Mouse (Mus musculus) lung, postnatal 14 days (tissue): Measurements from ENCODE around the gene Iqck.
A peak's percentile ranks its signal among the peaks of the same experiment; 100 is the strongest.

Experiments used
- DNase-seq: peaks from one replicate; pipeline ENCODE4 v3.0.0; 2021

Iqck gene

DNA sequence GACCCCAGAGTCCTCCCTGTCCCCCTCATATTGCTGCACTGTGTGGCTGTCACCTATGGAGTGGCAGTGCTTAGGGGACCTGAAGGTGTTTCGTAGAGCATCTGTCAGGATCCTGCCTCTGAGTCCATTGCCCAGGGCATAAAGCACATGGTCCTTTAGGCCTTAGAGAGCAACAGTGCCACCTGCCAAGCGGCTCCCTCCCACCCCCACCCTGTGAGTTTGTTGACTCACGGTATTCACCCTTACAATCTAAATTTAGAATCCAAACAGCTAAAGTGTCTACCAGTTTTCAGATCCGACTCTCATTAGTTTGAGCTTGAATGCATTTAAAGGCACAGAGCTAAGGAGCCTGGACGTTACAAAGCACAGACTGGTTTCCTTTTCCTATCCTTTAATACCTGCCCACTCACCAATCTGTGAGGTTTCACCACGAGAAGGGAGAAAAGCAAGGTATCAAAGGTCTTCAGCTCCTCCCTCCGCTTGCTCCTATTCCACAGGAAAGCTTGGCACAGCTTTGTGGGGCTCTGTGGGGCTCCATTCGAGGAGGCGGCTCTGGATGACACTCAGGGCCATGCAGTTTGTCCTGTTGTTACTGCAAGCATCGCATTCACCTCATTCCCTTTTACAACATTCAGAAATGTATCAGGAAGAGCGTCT lies 98.2 kb downstream of the Iqck start:
- DNase-seq = no peak

- no peak for DNase-seq
Observed at GRCm38 (mm10) chr7:118954968-118955367, 99.4 kb downstream of the Iqck start.

- DNase-seq = no peak
Observed at GRCm38 (mm10) chr7:118956616-118957246, 101.2 kb downstream of the Iqck start.

DNA sequence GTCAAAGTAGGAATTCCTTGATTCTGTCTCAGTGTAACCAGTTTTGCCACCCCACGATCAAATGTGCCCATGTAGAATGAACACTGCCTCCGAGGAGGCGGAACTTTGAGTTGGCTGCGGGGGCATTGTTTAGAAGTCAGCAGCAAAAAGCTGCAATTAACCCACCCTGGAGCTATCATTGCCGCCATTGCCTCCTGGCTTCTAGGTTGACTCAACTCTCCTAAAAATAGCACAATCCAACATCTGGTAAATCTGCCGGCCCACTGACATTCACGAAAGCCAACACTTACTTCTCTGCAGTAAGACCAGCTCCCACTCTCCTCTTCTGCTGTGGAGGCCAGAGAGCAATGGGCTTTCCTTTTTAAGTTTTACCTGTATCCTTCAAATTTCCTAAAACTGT lies 103.7 kb downstream of the Iqck start:
- DNase-seq = no peak

GRCm38 (mm10) chr7:118964777-118965176 lies 109.2 kb downstream of the Iqck start:
- no peak for DNase-seq

- no peak for DNase-seq
Observed at GRCm38 (mm10) chr7:118965198-118965597, 109.6 kb downstream of the Iqck start.

GRCm38 (mm10) chr7:118968870-118969269 lies 113.3 kb downstream of the Iqck start:
- no peak for DNase-seq

GRCm38 (mm10) chr7:118971499-118971898 lies 115.9 kb downstream of the Iqck start:
- DNase-seq = no peak

- no peak for DNase-seq
Observed at GRCm38 (mm10) chr7:118972306-118972705, 116.8 kb downstream of the Iqck start.

DNA sequence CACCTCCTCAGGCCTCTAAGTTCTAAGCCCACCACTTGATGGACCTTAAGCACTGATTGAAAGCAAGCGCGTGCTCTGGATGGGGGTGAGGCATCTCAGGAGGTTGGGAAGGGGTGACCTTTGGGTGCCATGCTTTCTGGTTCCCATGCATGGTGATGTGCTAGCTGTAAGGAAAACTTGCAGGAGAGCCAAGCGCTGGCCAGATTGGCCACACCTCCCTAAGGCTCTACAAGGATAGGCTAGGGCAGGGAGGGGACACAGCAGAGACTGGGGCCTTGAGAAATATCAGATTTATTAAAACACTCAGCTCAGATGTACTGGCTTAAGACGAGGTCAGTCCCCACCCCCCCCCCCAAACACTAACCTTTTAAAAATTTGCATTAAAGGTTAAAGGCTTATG lies 117.8 kb downstream of the Iqck start:
- DNase-seq = no peak

DNA sequence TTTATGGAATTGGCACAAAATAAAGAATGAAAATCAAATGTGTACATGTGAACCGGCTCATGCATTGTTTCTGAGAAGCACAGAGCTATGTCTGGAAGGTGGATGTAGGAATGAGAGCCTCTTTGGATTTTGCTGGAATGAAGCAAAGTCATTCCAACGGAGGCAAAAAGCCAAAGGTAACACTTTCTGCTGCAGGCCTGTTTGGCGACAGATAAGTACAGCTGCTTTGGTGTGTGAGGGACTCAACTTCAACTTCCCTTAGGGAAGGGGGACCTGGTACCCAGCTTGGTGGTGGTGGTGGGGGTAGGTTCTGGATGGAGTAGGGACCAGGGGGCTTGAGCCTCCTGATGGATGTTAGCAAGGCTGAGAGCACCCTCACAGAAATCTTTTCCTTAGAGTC lies 120.3 kb downstream of the Iqck start:
- DNase-seq = peak; percentile 40

GRCm38 (mm10) chr7:118976414-118977166 lies 121.0 kb downstream of the Iqck start:
- peak; percentile 63 for DNase-seq

- DNase-seq = no peak
Observed at GRCm38 (mm10) chr7:118977167-118977543, 121.6 kb downstream of the Iqck start.

DNA sequence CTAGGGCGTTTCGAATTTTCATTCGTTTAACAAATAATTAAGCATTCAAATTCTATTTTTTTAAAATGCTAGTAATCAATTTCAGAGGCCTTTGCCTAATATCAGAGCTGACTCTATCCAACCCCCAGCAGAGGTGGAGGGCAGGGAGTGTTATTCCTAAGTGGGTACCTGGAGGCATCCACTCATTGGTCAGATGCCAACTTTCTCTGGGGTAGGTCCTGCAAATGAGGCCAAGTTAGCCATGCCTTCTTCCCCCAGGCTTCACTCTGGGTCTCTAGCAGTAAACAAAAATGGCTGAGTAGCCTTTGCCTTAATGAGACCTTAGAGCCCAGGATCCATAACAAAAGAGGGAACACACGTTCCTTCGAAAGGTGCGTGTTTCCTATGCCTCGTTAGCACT lies 123.6 kb downstream of the Iqck start:
- no peak for DNase-seq

GRCm38 (mm10) chr7:118979708-118980107 lies 124.2 kb downstream of the Iqck start:
- DNase-seq = no peak

- peak; percentile 26 for DNase-seq
Observed at GRCm38 (mm10) chr7:118981346-118981745, 125.8 kb downstream of the Iqck start.

DNA sequence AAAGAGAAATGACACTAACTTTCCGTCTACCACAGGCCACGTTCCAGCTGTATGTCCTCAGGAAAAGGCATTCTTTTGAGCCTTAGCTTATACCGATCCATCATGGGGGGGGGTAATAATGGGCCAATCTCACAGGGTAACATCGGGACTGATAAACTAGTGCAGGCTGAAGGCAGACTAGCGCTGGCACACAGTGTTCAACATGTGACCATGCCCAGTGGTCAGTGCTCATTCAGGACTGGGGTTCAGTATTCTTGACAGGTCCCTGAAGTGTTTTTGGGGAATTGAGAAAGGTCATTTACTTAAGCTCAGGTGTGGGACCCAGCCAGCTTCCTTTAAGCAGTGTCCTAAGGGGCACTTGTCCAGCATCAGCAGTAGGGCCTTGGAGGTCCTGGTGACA lies 126.3 kb downstream of the Iqck start:
- no peak for DNase-seq

- DNase-seq = no peak
Observed at GRCm38 (mm10) chr7:118982586-118982985, 127.0 kb downstream of the Iqck start.

DNA sequence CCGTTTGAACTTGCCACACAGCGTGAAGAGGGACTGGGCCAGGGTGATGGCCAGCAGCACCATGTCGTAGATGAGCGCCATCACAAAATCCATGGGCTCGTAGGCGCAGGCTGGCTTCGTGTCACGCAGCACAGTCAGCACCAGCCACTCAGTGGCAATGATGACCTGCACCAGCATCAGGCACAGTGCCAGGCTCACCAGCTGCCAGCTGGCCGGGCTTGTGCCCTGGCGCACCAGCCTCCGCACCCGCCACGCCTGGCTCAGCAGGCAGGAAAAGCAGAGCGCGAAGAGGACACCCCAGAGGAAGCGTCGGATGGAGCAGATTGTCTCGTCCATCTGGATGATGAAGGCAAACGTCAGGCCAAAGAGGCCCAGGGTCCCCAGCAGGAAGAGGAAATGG lies 128.4 kb downstream of the Iqck start:
- no peak for DNase-seq

GRCm38 (mm10) chr7:118985786-118986185 lies 130.2 kb downstream of the Iqck start:
- no peak for DNase-seq

DNA sequence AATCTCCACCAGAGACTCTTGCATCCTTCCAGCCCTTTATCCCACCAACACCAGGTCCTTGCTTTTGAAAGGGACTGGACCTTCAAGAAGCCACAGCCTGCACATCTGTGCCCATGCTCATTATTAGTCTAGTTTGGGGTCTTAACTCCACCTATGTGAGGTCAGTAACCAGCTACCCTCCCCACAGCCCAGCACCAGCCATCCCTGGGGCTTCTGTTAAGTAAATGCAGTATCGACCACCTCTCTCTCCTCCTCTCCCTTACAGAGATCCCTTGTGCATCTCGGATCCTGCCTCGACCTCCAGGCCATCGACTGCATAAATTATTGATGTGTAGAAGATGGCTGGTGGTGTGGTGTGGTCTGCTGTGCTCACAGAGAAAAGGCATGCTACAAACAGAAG lies 130.8 kb downstream of the Iqck start:
- no peak for DNase-seq

DNA sequence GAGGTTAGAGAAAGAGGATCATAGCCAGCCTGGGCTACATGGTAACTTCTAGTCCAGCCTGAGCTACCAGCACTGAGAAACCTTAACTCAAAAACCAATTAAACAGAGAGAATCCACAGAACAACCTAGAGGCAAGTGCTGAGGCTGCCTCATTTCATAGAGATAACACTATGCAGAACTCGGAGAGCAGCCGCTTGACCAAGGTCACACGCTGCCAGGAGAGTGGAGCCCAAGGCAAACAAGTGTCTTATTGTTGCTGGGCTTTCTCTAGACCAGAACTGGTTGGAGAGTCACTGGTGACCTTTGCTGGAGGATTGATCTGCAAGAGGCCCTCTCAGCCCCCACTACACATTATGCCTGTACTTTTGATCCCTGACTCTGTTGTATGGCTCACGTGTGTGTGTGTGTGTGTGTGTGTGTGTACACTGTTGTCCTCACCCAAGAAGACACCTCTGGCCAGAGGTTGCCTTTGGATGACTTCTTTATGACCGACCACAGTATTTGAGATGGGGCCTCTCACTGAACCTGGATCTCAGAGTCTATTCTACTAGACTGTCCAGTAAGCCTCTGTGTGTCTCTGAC lies 133.8 kb downstream of the Iqck start:
- DNase-seq = no peak

GRCm38 (mm10) chr7:118990282-118990681 lies 134.7 kb downstream of the Iqck start:
- no peak for DNase-seq

GRCm38 (mm10) chr7:118991341-118991884 lies 135.9 kb downstream of the Iqck start:
- DNase-seq = no peak
